Mouse (Mus musculus) cerebellum, adult 2 months (tissue): ENCODE results near the gene Insm1.

Source experiments
- CTCF ChIP-seq: fragments of 200-500 bp; IDR thresholded peaks from 2 replicates; pipeline ENCODE4 v1.5.1; 2011; ENCODE audit warnings: low read depth, mild to moderate bottlenecking, control low read depth, low read length, moderate library complexity, borderline replicate concordance; ENCODE audit not compliant: insufficient read depth
- POLR2A ChIP-seq: fragments of 200-500 bp; IDR thresholded peaks from 2 replicates; pipeline ENCODE4 v1.6.1; 2011; ENCODE audit warnings: low read length, control low read depth, borderline replicate concordance; ENCODE audit not compliant: insufficient read depth

DNA sequence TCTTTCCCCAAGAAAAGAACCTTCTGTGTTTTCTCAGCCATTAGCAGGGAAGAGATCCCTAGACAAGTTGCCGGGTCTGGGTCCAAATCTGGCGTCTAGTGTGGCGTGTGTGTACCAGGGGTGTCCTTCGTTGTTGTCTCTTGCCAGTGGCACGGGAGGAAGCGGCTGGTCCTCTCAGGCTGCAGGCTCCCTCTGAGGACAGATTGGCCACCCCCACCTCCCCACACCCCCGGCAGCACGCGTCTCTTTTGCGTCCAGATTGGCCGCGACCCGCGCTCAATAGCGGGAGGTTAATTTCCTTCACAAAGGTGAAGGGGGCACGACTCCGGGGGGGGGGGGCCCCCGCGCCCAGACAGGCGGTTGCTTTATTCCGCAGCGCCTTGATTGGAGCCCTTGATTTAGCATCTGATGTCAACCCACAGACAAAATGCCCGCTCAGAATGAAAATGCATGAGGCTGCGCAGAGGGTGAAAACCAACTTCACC lies 1.1 kb upstream of the Insm1 start:
- TF ChIP-seq CTCF: no peak
- no peak for TF ChIP-seq POLR2A
